Mouse (Mus musculus) embryo, embryonic 11.5 days (tissue): ENCODE measurements at regions not wholly inside any gene's neighbourhood (a gene's known extent, or its start where the extent isn't known, plus 50 kb on each side); places are given as distances from the start of the nearest gene placed in this dataset.
A peak's percentile ranks its signal among the peaks of the same experiment; 100 is the strongest.

Experiments used
- DNase-seq: peaks from one replicate; pipeline ENCODE4 v3.0.0-alpha.2; 2012; ENCODE audit warnings: low read depth, low spot score

- no peak for DNase-seq
Observed at GRCm38 (mm10) chr6:31273816-31274215, 124.7 kb upstream of the Mkln1 start.

GRCm38 (mm10) chr6:31274236-31274635 is 124.3 kb upstream of the Mkln1 start:
- no peak for DNase-seq

GRCm38 (mm10) chr6:31277792-31278191 is 120.7 kb upstream of the Mkln1 start:
- no peak for DNase-seq

- DNase-seq: no peak
Observed at GRCm38 (mm10) chr6:31283973-31284372, 114.6 kb upstream of the Mkln1 start.

GRCm38 (mm10) chr6:31284390-31284789 is 114.1 kb upstream of the Mkln1 start:
- no peak for DNase-seq

GRCm38 (mm10) chr6:31285064-31285463 is 113.5 kb upstream of the Mkln1 start:
- no peak for DNase-seq

GRCm38 (mm10) chr6:31285981-31286737 is 112.4 kb upstream of the Mkln1 start:
- DNase-seq: no peak

GRCm38 (mm10) chr6:31287176-31287575 is 111.4 kb upstream of the Mkln1 start:
- DNase-seq: no peak

GRCm38 (mm10) chr6:31287686-31288085 is 110.8 kb upstream of the Mkln1 start:
- DNase-seq: no peak

- DNase-seq: no peak
Observed at GRCm38 (mm10) chr6:31288421-31289233, 109.9 kb upstream of the Mkln1 start.

GRCm38 (mm10) chr6:31289234-31289486 is 109.4 kb upstream of the Mkln1 start:
- DNase-seq: no peak

- DNase-seq: no peak
Observed at GRCm38 (mm10) chr6:31292081-31292480, 106.5 kb upstream of the Mkln1 start.

- DNase-seq: no peak
Observed at GRCm38 (mm10) chr6:31293008-31293407, 105.5 kb upstream of the Mkln1 start.

GRCm38 (mm10) chr6:31299395-31299794 is 99.1 kb upstream of the Mkln1 start:
- DNase-seq: no peak

- DNase-seq: no peak
Observed at GRCm38 (mm10) chr6:31305736-31306135, 92.8 kb upstream of the Mkln1 start.

- no peak for DNase-seq
Observed at GRCm38 (mm10) chr6:31307047-31307633, 91.4 kb upstream of the Mkln1 start.

GRCm38 (mm10) chr6:31307899-31308298 is 90.6 kb upstream of the Mkln1 start:
- no peak for DNase-seq

GRCm38 (mm10) chr6:31310660-31311059 is 87.9 kb upstream of the Mkln1 start:
- DNase-seq: no peak

GRCm38 (mm10) chr6:31313869-31314470 is 84.6 kb upstream of the Mkln1 start:
- no peak for DNase-seq

- no peak for DNase-seq
Observed at GRCm38 (mm10) chr6:31317741-31318225, 80.8 kb upstream of the Mkln1 start.

- DNase-seq: peak; percentile 29
Observed at GRCm38 (mm10) chr6:31318506-31318905, 80.0 kb upstream of the Mkln1 start.

GRCm38 (mm10) chr6:31319431-31319830 is 79.1 kb upstream of the Mkln1 start:
- no peak for DNase-seq
